Mouse (Mus musculus) intestine, embryonic 16.5 days (tissue): ENCODE results near the gene Ndufs2. TPM values are rescaled to one million over a fixed set of nuclear protein-coding genes. Genes with fewer than 3 reads are reported as not detected.

Source experiments
- ATAC-seq: fragments of 200-750 bp; cut with Nextera tagmentation; 2 replicates; pipeline ENCODE4 v1.8.0; 2017; ENCODE audit warnings: moderate TSS enrichment, moderate library complexity
- H3K27ac ChIP-seq: fragments of 300-500 bp; sonication (generic); 2 replicates; pipeline ENCODE4 v1.5.1; 2014; ENCODE audit warnings: mild to moderate bottlenecking, low read length
- H3K27me3 ChIP-seq: fragments of 300-500 bp; sonication (generic); replicated peaks from 2 replicates; pipeline ENCODE4 v1.6.1; 2014; ENCODE audit warnings: low read length, control low read depth, mixed read lengths; ENCODE audit not compliant: control insufficient read depth, insufficient read depth
- H3K36me3 ChIP-seq: fragments of 300-500 bp; sonication (generic); 2 replicates; pipeline ENCODE4 v1.6.1; 2014; ENCODE audit warnings: low read length, control low read depth; ENCODE audit not compliant: control insufficient read depth, insufficient read depth
- H3K4me1 ChIP-seq: fragments of 300-500 bp; sonication (generic); 2 replicates; pipeline ENCODE4 v1.6.1; 2014; ENCODE audit warnings: low read length, control low read depth, mixed read lengths; ENCODE audit not compliant: control insufficient read depth, insufficient read depth
- H3K4me2 ChIP-seq: fragments of 300-500 bp; sonication (generic); 2 replicates; pipeline ENCODE4 v1.6.1; 2014; ENCODE audit warnings: low read depth, low read length, control low read depth
- H3K4me3 ChIP-seq: fragments of 300-500 bp; sonication (generic); 2 replicates; pipeline ENCODE4 v1.5.1; 2014; ENCODE audit warnings: mild to moderate bottlenecking, low read length
- H3K9ac ChIP-seq: fragments of 300-500 bp; sonication (generic); 2 replicates; pipeline ENCODE4 v1.6.1; 2014; ENCODE audit warnings: low read depth, low read length
- H3K9me3 ChIP-seq: fragments of 300-500 bp; sonication (generic); 2 replicates; pipeline ENCODE4 v1.6.1; 2016; ENCODE audit warnings: low read length, control low read depth; ENCODE audit not compliant: control insufficient read depth
- WGBS: fragments of 180-500 bp; shearing (Covaris S2); extraction: QIAGEN DNeasy Blood & Tissue Kit; methylation state at CpG from one replicate; pipeline ENCODE4 v1.1.7; 2014; 5-methylcytosine and 5-hydroxymethylcytosine counted together
- polyA plus RNA-seq: library from polyadenylated mRNA; unstranded; fragments of >200 nt; fragmentation: Nextera tagmentation; extraction: Ambion mirVana; gene quantifications from 2 replicates; pipeline ENCODE4 v1.2.1, GENCODE M21; 2015

Ndufs2 gene
- polyA plus RNA-seq, 1 experiment from 2014 or later, result 373 TPM

DNA sequence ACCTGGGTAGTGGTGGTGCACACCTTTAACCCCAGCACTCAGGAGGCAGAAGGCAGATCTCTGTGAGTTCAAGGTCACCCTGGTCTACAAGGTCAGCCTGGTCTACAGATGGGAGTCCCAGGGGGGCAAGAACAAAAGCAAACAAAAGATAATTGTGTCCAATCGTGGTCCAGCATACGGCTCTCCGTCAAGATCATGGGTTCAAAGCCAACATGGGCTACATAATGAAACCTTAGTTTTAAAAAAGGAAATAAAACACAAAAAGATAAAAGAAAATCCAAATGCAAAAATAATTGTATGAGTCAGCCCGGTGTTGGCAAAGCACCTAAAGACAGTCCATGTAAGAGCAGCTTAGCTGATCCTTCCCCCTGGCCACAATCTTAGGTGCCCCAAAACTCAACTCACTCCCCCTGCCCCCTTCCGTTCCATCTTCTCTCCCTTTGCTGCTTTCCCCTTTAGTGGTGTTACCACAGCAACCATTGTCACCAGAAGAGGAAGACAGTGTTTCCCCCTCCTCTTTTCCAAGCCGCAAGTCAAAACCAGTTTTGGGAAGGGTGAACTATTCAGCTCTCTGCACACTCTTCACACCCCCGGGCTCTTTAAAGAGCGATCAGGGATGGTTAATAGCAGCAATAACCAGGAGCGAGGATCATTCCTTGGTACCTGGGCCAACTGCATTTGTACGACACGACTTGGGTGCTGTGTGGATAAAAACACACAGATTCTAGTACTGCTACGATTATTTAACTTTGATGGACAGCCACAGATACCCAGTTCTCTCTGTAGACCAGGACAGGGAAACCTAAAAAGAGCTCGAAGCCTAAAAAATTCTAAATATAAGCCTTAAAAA, 63.1 kb downstream of the Ndufs2 start:
- ATAC-seq, result no peak
- Histone ChIP-seq H3K27me3 (0 out of 2 replicates have a peak, but pooled peaks cover 3% of the 10 kb centered on the region), H3K36me3 (no peaks in the 10 kb centered on the region), H3K4me1 (peaks cover 20% of the 10 kb centered on the region), H3K4me3 (no peak overlapping the region), H3K9ac (no peak overlapping the region), H3K27ac (no peak overlapping the region), H3K9me3 (no peaks in the 10 kb centered on the region), H3K4me2 (no peak overlapping the region)
- WGBS, result 66% methylated on average over 13 of the region's 13 CpGs

GRCm38 (mm10) chr1:171185655-171186054, 65.5 kb downstream of the Ndufs2 start:
- ATAC-seq, result no peak
- 70% methylated on average over 8 of the region's 8 CpGs for WGBS
- H3K36me3 ChIP-seq, result no peaks in the 10 kb centered on the region
- H3K4me2 ChIP-seq, result no peak overlapping the region
- H3K4me3 ChIP-seq, result no peak overlapping the region
- no peaks in the 10 kb centered on the region for H3K27me3 ChIP-seq
- H3K27ac ChIP-seq, result no peak overlapping the region
- H3K9me3 ChIP-seq, result no peaks in the 10 kb centered on the region
- H3K9ac ChIP-seq, result no peak overlapping the region
- H3K4me1 ChIP-seq, result peaks cover 15% of the 10 kb centered on the region

Other genes with a start within 250 kb of the Ndufs2 start
- 1.4 and 1.8 TPM in 2 replicates for gene Fcgr4, start 232.5 kb downstream of the Ndufs2 start, polyA plus RNA-seq
- gene Fcgr3, start 186.5 kb downstream of the Ndufs2 start, polyA plus RNA-seq, result 15.3 and 15.9 TPM in 2 replicates
- gene Cfap126, start 137.5 kb downstream of the Ndufs2 start, polyA plus RNA-seq, result 1.6 and 2.1 TPM in 2 replicates
- 457 and 490 TPM in 2 replicates for gene Sdhc, start 100.8 kb downstream of the Ndufs2 start, polyA plus RNA-seq
- 1.7 TPM in 2 replicates for gene Mpz, start 100.7 kb downstream of the Ndufs2 start, polyA plus RNA-seq
- gene Pcp4l1, start 55.1 kb downstream of the Ndufs2 start, polyA plus RNA-seq, result 16.4 and 19.4 TPM in 2 replicates
- 18.7 and 21.7 TPM in 2 replicates for gene Nr1i3, start 37.4 kb downstream of the Ndufs2 start, polyA plus RNA-seq
- 32.0 and 34.7 TPM in 2 replicates for gene Tomm40l, start 28.9 kb downstream of the Ndufs2 start, polyA plus RNA-seq
- gene Apoa2, start 26.3 kb downstream of the Ndufs2 start, polyA plus RNA-seq, result 55.3 and 151 TPM in 2 replicates
- 50.3 and 52.1 TPM in 2 replicates for gene Fcer1g, start 17.0 kb downstream of the Ndufs2 start, polyA plus RNA-seq
- 6.3 and 7.0 TPM in 2 replicates for gene Adamts4, start 967 bp downstream of the Ndufs2 start, polyA plus RNA-seq
- gene B4galt3, start 18.9 kb upstream of the Ndufs2 start, polyA plus RNA-seq, result 50.0 and 56.5 TPM in 2 replicates
- 40.2 and 40.9 TPM in 2 replicates for gene Ppox, start 29.8 kb upstream of the Ndufs2 start, polyA plus RNA-seq
- gene Usp21, start 36.6 kb upstream of the Ndufs2 start, polyA plus RNA-seq, result 50.8 and 53.2 TPM in 2 replicates
- gene Ufc1, start 43.6 kb upstream of the Ndufs2 start, polyA plus RNA-seq, result 98.8 and 103 TPM in 2 replicates
- gene Dedd, start 77.8 kb upstream of the Ndufs2 start, polyA plus RNA-seq, result 42.6 and 46.8 TPM in 2 replicates
- 57.6 and 60.9 TPM in 2 replicates for gene Nit1, start 94.3 kb upstream of the Ndufs2 start, polyA plus RNA-seq
- 83.5 and 99.0 TPM in 2 replicates for gene Pfdn2, start 94.3 kb upstream of the Ndufs2 start, polyA plus RNA-seq
- 0.60 and 1.1 TPM in 2 replicates for gene Klhdc9, start 109.4 kb upstream of the Ndufs2 start, polyA plus RNA-seq
- 2.8 and 3.8 TPM in 2 replicates for gene Nectin4, start 118.7 kb upstream of the Ndufs2 start, polyA plus RNA-seq
- gene Arhgap30, start 137.6 kb upstream of the Ndufs2 start, polyA plus RNA-seq, result 2.0 and 2.5 TPM in 2 replicates
- 54.6 and 58.1 TPM in 2 replicates for gene Usf1, start 159.9 kb upstream of the Ndufs2 start, polyA plus RNA-seq
- gene Tstd1, start 167.5 kb upstream of the Ndufs2 start, polyA plus RNA-seq, result 5.3 and 5.6 TPM in 2 replicates
- 101 and 108 TPM in 2 replicates for gene F11r, start 186.1 kb upstream of the Ndufs2 start, polyA plus RNA-seq